ENCODE assay signal across 10 mouse cellular contexts in genomic region chr2:180276851-180277259, GRCm38 (mm10). TPM values are rescaled to one million over a fixed set of nuclear protein-coding genes. Genes with fewer than 3 reads are reported as not detected.
DNase-seq lines count a peak whose midpoint lies in the region; ATAC-seq and TF ChIP-seq lines count a peak whose summit lies in the region.
"Had no signal": no experiment of that assay in that cellular context is flagged by ENCODE, and none has a peak within 500 bp of the region (broad histone marks: within the 10 kb centered on the region; RNA-seq: fewer than 3 reads in every experiment).

No protein-coding gene starts in this region.

- H3K27me3 ChIP-seq in stomach, embryonic 14.5 days (ENCODE audit: control insufficient read depth, insufficient read depth, low read length) = no peaks in the 10 kb centered on the region

- peaks cover 22% of the 10 kb centered on the region for H3K4me1 ChIP-seq in lung, adult 2 months (ENCODE audit: control insufficient read depth, insufficient read depth, low read length)
- H3K4me1 ChIP-seq in stomach, embryonic 14.5 days (ENCODE audit: control insufficient read depth, insufficient read depth, low read length) = peaks cover 18% of the 10 kb centered on the region; the same call in 1 of the 2 replicates

- H3K36me3 ChIP-seq in stomach, embryonic 14.5 days (ENCODE audit: control insufficient read depth, insufficient read depth, low read length) = no peaks in the 10 kb centered on the region
- H3K36me3 ChIP-seq: embryonic facial prominence, embryonic 12.5 days; hindbrain, embryonic 15.5 days had no signal

- H3K27ac ChIP-seq in stomach, embryonic 14.5 days (ENCODE audit: low read length) = peak overlapping the region; percentile 85
- no peak overlapping the region for H3K27ac ChIP-seq in layer of hippocampus, adult 2 months
- H3K27ac ChIP-seq: embryonic facial prominence, embryonic 12.5 days; hindbrain, embryonic 15.5 days had no signal

- no peak for TF ChIP-seq POLR2A in lung, adult 2 months (IDR thresholded peaks at IDR 0.05; ENCODE audit: borderline replicate concordance, extremely low read depth, low read depth, low read length)

- no peaks in the 10 kb centered on the region for H3K9me3 ChIP-seq in stomach, embryonic 14.5 days (ENCODE audit: control insufficient read depth, low read depth, low read length)
- H3K9me3 ChIP-seq: embryonic facial prominence, embryonic 12.5 days; hindbrain, embryonic 15.5 days had no signal

- 27% methylated on average over 8 of the region's 8 CpGs for WGBS in lung, adult 2 months
- 51% methylated on average over 8 of the region's 8 CpGs for WGBS in stomach, embryonic 14.5 days

- no peak overlapping the region for H3K9ac ChIP-seq in stomach, embryonic 14.5 days (replicated peaks; ENCODE audit: low read depth, low read length)
- H3K9ac ChIP-seq: embryonic facial prominence, embryonic 12.5 days; hindbrain, embryonic 15.5 days had no signal

- no peak overlapping the region for H3K4me2 ChIP-seq in stomach, embryonic 14.5 days (replicated peaks; ENCODE audit: low read depth, low read length)
- H3K4me2 ChIP-seq: embryonic facial prominence, embryonic 12.5 days; hindbrain, embryonic 15.5 days had no signal

- no peak overlapping the region for H3K4me3 ChIP-seq in lung, adult 2 months (replicated peaks; ENCODE audit: extremely low read depth, low read depth, low read length)
- H3K4me3 ChIP-seq in stomach, embryonic 14.5 days (ENCODE audit: low read depth, low read length) = no peak overlapping the region
- H3K4me3 ChIP-seq in layer of hippocampus, adult 2 months = no peak overlapping the region
- H3K4me3 ChIP-seq: embryonic facial prominence, embryonic 12.5 days; hindbrain, embryonic 15.5 days had no signal

- peak; percentile 54 for ATAC-seq in common myeloid progenitor, adult 5-6 weeks (replicated peaks; ENCODE audit: low read depth, poor library complexity, severe bottlenecking)
- peak; percentile 42 for ATAC-seq in stomach, embryonic 14.5 days (ENCODE audit: insufficient number of reproducible peaks, insufficient read depth, low FRiP score, low read depth)

- TF ChIP-seq CTCF in lung, adult 2 months (IDR thresholded peaks at IDR 0.05; ENCODE audit: insufficient read depth, low read length) = no peak
- TF ChIP-seq CTCF in layer of hippocampus, adult 2 months (conservative IDR thresholded peaks at IDR 0.05) = no peak

- DNase-seq in spleen, postnatal 10 days (ENCODE audit: low spot score in 2 of 2) = peak; percentile 39 to 51
- DNase-seq in spleen, postnatal 14 days (ENCODE audit: low spot score in 2 of 2) = no peak
- DNase-seq in lung, adult 2 months = peak; percentile 28
- no peak for DNase-seq in right cerebral cortex, postnatal 10 days (ENCODE audit: low spot score in 2 of 2)
- no peak for DNase-seq in layer of hippocampus, adult 2 months (ENCODE audit: low spot score in 2 of 2)
- no peak for DNase-seq in gastrocnemius, adult 8-10 months (ENCODE audit: low spot score in 2 of 2)

RNA-seq across cellular contexts. Expression of gene Cables2, which starts 3.6 kb away (rescaled TPM):
- 9.2 and 11.8 TPM in 2 replicates for total RNA-seq in common myeloid progenitor, adult 5-6 weeks (2017)
- polyA plus RNA-seq in lung, adult 2 months (2012; rRNA removed) = 22.7 and 28.2 TPM in 2 replicates
- 15.5 and 20.4 TPM in 2 replicates for polyA plus RNA-seq in stomach, embryonic 14.5 days (2014; fragmentation: Nextera tagmentation; extraction: Ambion mirVana)
- 10 to 100 TPM; 31.6 to 37.5 TPM for total RNA-seq in layer of hippocampus, adult 2 months (2021)
- 10 to 100 TPM in 1 of 4 experiments, 1 to 10 TPM in 3; 8.1 to 10.8 (median 9.0) TPM for total RNA-seq in gastrocnemius, adult 8-10 months (2022)

RNA-seq across cellular contexts. Expression of gene Rbbp8nl, which starts 12.8 kb away (rescaled TPM):
- not detected in 2 replicates for total RNA-seq in common myeloid progenitor, adult 5-6 weeks (2017)
- polyA plus RNA-seq in lung, adult 2 months (2012; rRNA removed) = 1.4 and 2.3 TPM in 2 replicates
- 3.1 TPM in 2 replicates for polyA plus RNA-seq in stomach, embryonic 14.5 days (2014; fragmentation: Nextera tagmentation; extraction: Ambion mirVana)
- total RNA-seq in layer of hippocampus, adult 2 months (2021) = not detected
- total RNA-seq in gastrocnemius, adult 8-10 months (2022) = not detected
- polyA plus RNA-seq: hindbrain, embryonic 15.5 days had no signal

RNA-seq across cellular contexts. Expression of gene Rps21, which starts 19.7 kb away (rescaled TPM):
- 3,441 and 4,282 TPM in 2 replicates for total RNA-seq in common myeloid progenitor, adult 5-6 weeks (2017)
- polyA plus RNA-seq in lung, adult 2 months (2012; rRNA removed) = 2,052 and 2,661 TPM in 2 replicates
- polyA plus RNA-seq in stomach, embryonic 14.5 days (2014; fragmentation: Nextera tagmentation; extraction: Ambion mirVana) = 734 and 745 TPM in 2 replicates
- 100 to 1,000 TPM; 713 to 738 TPM for total RNA-seq in layer of hippocampus, adult 2 months (2021)
- 100 to 1,000 TPM; 348 to 580 (median 436) TPM for total RNA-seq in gastrocnemius, adult 8-10 months (2022)

RNA-seq across cellular contexts. Expression of gene Lama5, which starts 51.2 kb away (rescaled TPM):
- total RNA-seq in common myeloid progenitor, adult 5-6 weeks (2017) = 0.05 and 0.10 TPM in 2 replicates
- polyA plus RNA-seq in lung, adult 2 months (2012; rRNA removed) = 145 and 148 TPM in 2 replicates
- polyA plus RNA-seq in stomach, embryonic 14.5 days (2014; fragmentation: Nextera tagmentation; extraction: Ambion mirVana) = 64.0 and 70.9 TPM in 2 replicates
- total RNA-seq in layer of hippocampus, adult 2 months (2021) = 1 to 10 TPM; 6.9 to 8.9 TPM
- 10 to 100 TPM; 10.8 to 16.5 (median 13.8) TPM for total RNA-seq in gastrocnemius, adult 8-10 months (2022)

RNA-seq across cellular contexts. Expression of gene Gata5, which starts 57.6 kb away (rescaled TPM):
- total RNA-seq in common myeloid progenitor, adult 5-6 weeks (2017) = not detected in 2 replicates
- 5.4 and 9.9 TPM in 2 replicates for polyA plus RNA-seq in lung, adult 2 months (2012; rRNA removed)
- polyA plus RNA-seq in stomach, embryonic 14.5 days (2014; fragmentation: Nextera tagmentation; extraction: Ambion mirVana) = 4.9 and 5.4 TPM in 2 replicates
- not detected for total RNA-seq in layer of hippocampus, adult 2 months (2021)
- total RNA-seq in gastrocnemius, adult 8-10 months (2022) = not detected
- polyA plus RNA-seq: hindbrain, embryonic 15.5 days had no signal

Comparison
In these comparisons a context has a peak if more than half of its experiments do, and no peak if none do; other contexts are left out.
1. DNase-seq: peak in spleen, postnatal 10 days (2 of 2) and lung, adult 2 months (single experiment); none in spleen, postnatal 14 days (0 of 2), right cerebral cortex, postnatal 10 days (0 of 2), layer of hippocampus, adult 2 months (0 of 2) and gastrocnemius, adult 8-10 months (0 of 2).